Mouse (Mus musculus) lung, postnatal 0 days (tissue): ENCODE measurements at regions not wholly inside any gene's neighbourhood (a gene's known extent, or its start where the extent isn't known, plus 50 kb on each side); places are given as distances from the start of the nearest gene placed in this dataset.

Source experiments
- CTCF ChIP-seq: IDR thresholded peaks from 2 replicates; pipeline ENCODE4 v1.5.1; 2016; ENCODE audit warnings: antibody characterized with exemption, mild to moderate bottlenecking
- EP300 ChIP-seq: IDR thresholded peaks from 2 replicates; pipeline ENCODE4 v1.6.1; 2016; ENCODE audit warnings: antibody characterized with exemption, mild to moderate bottlenecking, control low read depth

DNA sequence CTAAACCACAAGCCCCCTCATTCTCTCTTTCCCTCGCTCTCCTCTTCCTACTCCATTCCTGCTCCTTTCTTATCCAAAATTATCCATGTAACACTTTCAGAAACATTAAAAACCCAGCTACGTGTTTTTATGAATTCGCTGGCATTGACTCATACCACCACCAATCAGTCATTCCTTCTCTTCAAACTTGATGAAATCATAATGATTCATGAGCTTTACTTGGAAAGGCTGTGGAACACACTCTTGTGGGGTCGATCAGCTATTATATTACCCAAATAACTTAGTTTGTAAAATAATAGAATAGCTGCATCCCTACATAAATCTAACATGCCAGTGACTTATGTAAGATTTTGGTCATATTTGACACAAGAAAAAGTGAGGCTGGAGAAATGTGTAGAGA lies 331.9 kb upstream of the N6amt1 start:
- no peak for TF ChIP-seq CTCF
- TF ChIP-seq EP300: no peak
